27 mouse cellular contexts compared by ENCODE assay signal in the genomic region with DNA sequence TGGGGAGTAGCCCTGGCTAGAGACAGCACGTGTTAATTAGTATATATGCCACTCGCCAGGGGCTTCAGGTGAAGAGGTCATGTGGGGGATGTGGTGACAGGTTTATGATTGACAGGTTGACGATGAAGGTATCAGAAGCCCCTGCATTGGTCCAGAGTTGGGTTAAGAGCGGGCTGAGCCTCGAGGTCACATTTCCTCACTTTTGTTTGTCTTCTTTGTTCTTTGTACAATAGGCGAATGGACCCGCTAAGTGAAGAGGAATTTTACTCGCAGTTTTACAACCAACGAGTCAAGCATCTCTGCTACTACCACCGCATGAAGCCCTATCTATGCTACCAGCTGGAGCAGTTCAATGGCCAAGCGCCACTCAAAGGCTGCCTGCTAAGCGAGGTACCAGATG. TPM values are rescaled to one million over a fixed set of nuclear protein-coding genes. Genes with fewer than 3 reads are reported as not detected.
DNase-seq lines count a peak whose midpoint lies in the region; ATAC-seq and TF ChIP-seq lines count a peak whose summit lies in the region.
"Had no signal": no experiment of that assay in that cellular context is flagged by ENCODE, and none has a peak within 500 bp of the region (broad histone marks: within the 10 kb centered on the region; RNA-seq: fewer than 3 reads in every experiment).

No protein-coding gene starts in this region.

- H3K4me3 ChIP-seq in hindbrain, embryonic 10.5 days: no peak overlapping the region
- no peak overlapping the region for H3K4me3 ChIP-seq in hindbrain, embryonic 13.5 days
- peak overlapping the region; percentile 32 for H3K4me3 ChIP-seq in ES-Bruce4 (ENCODE audit: low read depth, low read length)
- H3K4me3 ChIP-seq: embryonic facial prominence, embryonic 12.5 days; embryonic facial prominence, embryonic 15.5 days; heart, embryonic 12.5 days; heart, embryonic 15.5 days; hindbrain, embryonic 15.5 days had no signal

- peaks cover 11% of the 10 kb centered on the region for H3K4me1 ChIP-seq in hindbrain, embryonic 10.5 days (replicated peaks)
- no peaks in the 10 kb centered on the region; the same call in 1 of the 2 replicates for H3K4me1 ChIP-seq in hindbrain, embryonic 13.5 days (replicated peaks)
- H3K4me1 ChIP-seq in ES-Bruce4 (ENCODE audit: control insufficient read depth, insufficient read depth, low read length): peaks cover 15% of the 10 kb centered on the region
- H3K4me1 ChIP-seq: embryonic facial prominence, embryonic 12.5 days; embryonic facial prominence, embryonic 15.5 days; heart, embryonic 12.5 days; heart, embryonic 15.5 days; hindbrain, embryonic 15.5 days had no signal

- no peak overlapping the region for H3K4me2 ChIP-seq in hindbrain, embryonic 13.5 days
- H3K4me2 ChIP-seq: embryonic facial prominence, embryonic 12.5 days; embryonic facial prominence, embryonic 15.5 days; heart, embryonic 12.5 days; heart, embryonic 15.5 days; hindbrain, embryonic 15.5 days had no signal

- WGBS in hindbrain, embryonic 10.5 days: 65% methylated on average over 12 of the region's 12 CpGs
- 49% methylated on average over 12 of the region's 12 CpGs for WGBS in hindbrain, embryonic 13.5 days

- TF ChIP-seq POLR2A in ES-Bruce4 (IDR thresholded peaks at IDR 0.05; ENCODE audit: insufficient read depth, low read length): no peak

- no peak for TF ChIP-seq EP300 in ES-Bruce4 (IDR thresholded peaks at IDR 0.05; ENCODE audit: insufficient read depth, low read depth, low read length)

- no peaks in the 10 kb centered on the region for H3K36me3 ChIP-seq in hindbrain, embryonic 10.5 days
- H3K36me3 ChIP-seq in hindbrain, embryonic 13.5 days: no peaks in the 10 kb centered on the region
- H3K36me3 ChIP-seq in ES-Bruce4 (ENCODE audit: control insufficient read depth, insufficient read depth, low read length, poor library complexity, severe bottlenecking): peaks cover 14% of the 10 kb centered on the region
- H3K36me3 ChIP-seq: embryonic facial prominence, embryonic 12.5 days; embryonic facial prominence, embryonic 15.5 days; heart, embryonic 15.5 days; hindbrain, embryonic 15.5 days had no signal

- H3K9ac ChIP-seq in hindbrain, embryonic 13.5 days: no peak overlapping the region
- no peak overlapping the region for H3K9ac ChIP-seq in ES-Bruce4 (ENCODE audit: low read depth, poor library complexity, severe bottlenecking)
- H3K9ac ChIP-seq: embryonic facial prominence, embryonic 12.5 days; embryonic facial prominence, embryonic 15.5 days; forebrain, postnatal 0 days; heart, embryonic 12.5 days; heart, embryonic 15.5 days; hindbrain, embryonic 15.5 days had no signal

- DNase-seq in hindbrain, embryonic 10.5 days (ENCODE audit: low spot score): no peak
- DNase-seq in R1 (ENCODE audit: low read depth, low spot score): peak; percentile 96
- DNase-seq in ovary, postnatal 14 days (ENCODE audit: low spot score): no peak
- no peak for DNase-seq in right cerebral cortex, postnatal 36 days (ENCODE audit: low spot score in 2 of 2)
- DNase-seq: adrenal gland, postnatal 10 days; adrenal gland, postnatal 36 days; B cell, adult 2 months; cerebellum, adult 11 months; cerebellum, adult 2 months; cerebellum, adult 9-11 months; cerebellum, postnatal 36 days; forebrain, postnatal 0 days; gastrocnemius, postnatal 25 days; heart, adult 18-20 months; heart, postnatal 10 days; heart, postnatal 36 days had no signal

- H3K27ac ChIP-seq in hindbrain, embryonic 10.5 days: 0 out of 2 replicates have a peak overlapping the region, but pooled peaks have one; percentile 45
- H3K27ac ChIP-seq in hindbrain, embryonic 13.5 days: no peak overlapping the region
- peak overlapping the region; percentile 80 for H3K27ac ChIP-seq in ES-Bruce4 (ENCODE audit: insufficient read depth, low read length)
- H3K27ac ChIP-seq: embryonic facial prominence, embryonic 12.5 days; embryonic facial prominence, embryonic 15.5 days; heart, embryonic 15.5 days; hindbrain, embryonic 15.5 days had no signal

- peaks cover 17% of the 10 kb centered on the region; the same call in 1 of the 2 replicates for H3K27me3 ChIP-seq in hindbrain, embryonic 10.5 days (ENCODE audit: insufficient read depth, poor library complexity, severe bottlenecking)
- no peaks in the 10 kb centered on the region for H3K27me3 ChIP-seq in hindbrain, embryonic 13.5 days
- no peaks in the 10 kb centered on the region for H3K27me3 ChIP-seq in ES-Bruce4 (ENCODE audit: control insufficient read depth, insufficient read depth, low read length, poor library complexity, severe bottlenecking)
- H3K27me3 ChIP-seq: CH12.LX; embryonic facial prominence, embryonic 15.5 days; heart, embryonic 15.5 days; hindbrain, embryonic 15.5 days had no signal

- no peaks in the 10 kb centered on the region for H3K9me3 ChIP-seq in hindbrain, embryonic 10.5 days
- H3K9me3 ChIP-seq in hindbrain, embryonic 13.5 days: no peaks in the 10 kb centered on the region
- H3K9me3 ChIP-seq in ES-Bruce4 (replicated peaks; ENCODE audit: control insufficient read depth, insufficient read depth, low read length, poor library complexity, severe bottlenecking): no peaks in the 10 kb centered on the region
- H3K9me3 ChIP-seq: embryonic facial prominence, embryonic 12.5 days; embryonic facial prominence, embryonic 15.5 days; heart, embryonic 12.5 days; heart, embryonic 15.5 days; hindbrain, embryonic 15.5 days had no signal

- ATAC-seq in hindbrain, embryonic 13.5 days (ENCODE audit: low FRiP score): no peak
- ATAC-seq in frontal cortex, adult (ENCODE audit: low TSS enrichment): no peak
- ATAC-seq: forebrain, embryonic 14.5 days; forebrain, postnatal 0 days; intestine, postnatal 0 days had no signal

- no peak for TF ChIP-seq CTCF in ES-Bruce4 (IDR thresholded peaks at IDR 0.05; ENCODE audit: low read depth, low read length)

RNA-seq across cellular contexts. Expression of gene Apobec3, which starts 13.8 kb away (rescaled TPM):
- polyA plus RNA-seq in hindbrain, embryonic 10.5 days (2016; fragmentation: Nextera tagmentation; extraction: Ambion mirVana): 6.9 and 9.0 TPM in 2 replicates
- polyA plus RNA-seq in hindbrain, embryonic 13.5 days (2015; fragmentation: Nextera tagmentation; extraction: Ambion mirVana): 4.5 and 4.7 TPM in 2 replicates
- polyA plus RNA-seq in ES-Bruce4 (2011; ENCODE audit: insufficient read depth, insufficient read length, low read depth, missing spikeins): 98.9 and 114 TPM in 2 replicates
